Mouse (Mus musculus): ENCODE measurements at regions not wholly inside any gene's neighbourhood (a gene's known extent, or its start where the extent isn't known, plus 50 kb on each side); places are given as distances from the start of the nearest gene placed in this dataset.

- no peaks in the 10 kb centered on the region for H3K9me3 ChIP-seq (replicated peaks)
- H3K4me3 ChIP-seq: no peak overlapping the region
- peak; percentile 74 for ATAC-seq
- 13% methylated on average over 15 of the region's 15 CpGs for WGBS
- no peaks in the 10 kb centered on the region for H3K36me3 ChIP-seq (ENCODE audit: poor library complexity, severe bottlenecking)
- H3K27me3 ChIP-seq: no peaks in the 10 kb centered on the region
- no peak overlapping the region for H3K9ac ChIP-seq
- peak overlapping the region; percentile 86 for H3K27ac ChIP-seq
- H3K4me2 ChIP-seq: 0 out of 2 replicates have a peak overlapping the region, but pooled peaks have one; percentile 16
- H3K4me1 ChIP-seq: peaks cover 25% of the 10 kb centered on the region
Observed at GRCm38 (mm10) chr4:131014301-131015081, 70.3 kb downstream of the Matn1 start.

- Histone ChIP-seq H3K4me1 (peaks cover 25% of the 10 kb centered on the region), H3K4me2 (no peak overlapping the region), H3K9ac (no peak overlapping the region), H3K4me3 (no peak overlapping the region), H3K27me3 (no peaks in the 10 kb centered on the region), H3K9me3 (replicated peaks) (no peaks in the 10 kb centered on the region), H3K27ac (peak overlapping the region; percentile 86; the same call in 1 of the 2 replicates), H3K36me3 (ENCODE audit: poor library complexity, severe bottlenecking) (no peaks in the 10 kb centered on the region)
- 11% methylated on average over 2 of the region's 2 CpGs for WGBS
- ATAC-seq: no peak
Observed at GRCm38 (mm10) chr4:131015156-131015555, 71.0 kb downstream of the Matn1 start.

GRCm38 (mm10) chr4:131023601-131024000 lies 79.4 kb downstream of the Matn1 start:
- no peak overlapping the region for H3K4me3 ChIP-seq
- no peaks in the 10 kb centered on the region; the same call in 1 of the 2 replicates for H3K9me3 ChIP-seq (replicated peaks)
- no peaks in the 10 kb centered on the region for H3K4me1 ChIP-seq
- ATAC-seq: no peak
- no peaks in the 10 kb centered on the region for H3K27me3 ChIP-seq
- H3K9ac ChIP-seq: no peak overlapping the region
- H3K4me2 ChIP-seq: no peak overlapping the region
- H3K36me3 ChIP-seq (ENCODE audit: poor library complexity, severe bottlenecking): no peaks in the 10 kb centered on the region
- 56% methylated on average over 6 of the region's 6 CpGs for WGBS
- H3K27ac ChIP-seq: no peak overlapping the region

GRCm38 (mm10) chr4:131036292-131036691 lies 92.1 kb downstream of the Matn1 start:
- Histone ChIP-seq H3K4me3 (no peak overlapping the region), H3K9ac (no peak overlapping the region), H3K4me2 (no peak overlapping the region), H3K4me1 (peaks cover 21% of the 10 kb centered on the region), H3K27me3 (no peaks in the 10 kb centered on the region), H3K36me3 (ENCODE audit: poor library complexity, severe bottlenecking) (no peaks in the 10 kb centered on the region), H3K9me3 (replicated peaks) (no peaks in the 10 kb centered on the region), H3K27ac (no peak overlapping the region)
- WGBS: 89% methylated on average over 11 of the region's 11 CpGs
- ATAC-seq: no peak

GRCm38 (mm10) chr4:131037179-131037578 lies 93.0 kb downstream of the Matn1 start:
- Histone ChIP-seq H3K9ac (no peak overlapping the region), H3K27ac (peak overlapping the region; percentile 22; the same call in 1 of the 2 replicates), H3K4me1 (peaks cover 21% of the 10 kb centered on the region), H3K36me3 (ENCODE audit: poor library complexity, severe bottlenecking) (no peaks in the 10 kb centered on the region), H3K27me3 (no peaks in the 10 kb centered on the region), H3K4me3 (no peak overlapping the region), H3K4me2 (no peak overlapping the region), H3K9me3 (replicated peaks) (no peaks in the 10 kb centered on the region)
- WGBS: 18% methylated on average over 6 of the region's 6 CpGs
- ATAC-seq: no peak

- ATAC-seq: no peak
- no peaks in the 10 kb centered on the region for H3K36me3 ChIP-seq (ENCODE audit: poor library complexity, severe bottlenecking)
Observed at GRCm38 (mm10) chr4:131039686-131040085, 95.5 kb downstream of the Matn1 start.

GRCm38 (mm10) chr4:131041210-131041609 lies 97.0 kb downstream of the Matn1 start:
- 92% methylated on average over 2 of the region's 2 CpGs for whole genome bisulfite sequencing
- peaks cover 24% of the 10 kb centered on the region for H3K4me1 ChIP-seq

More at GRCm38 (mm10) chr4:131039686-131040085, 95.5 kb downstream of the Matn1 start:
- 62% methylated on average over 3 of the region's 3 CpGs for WGBS
- Histone ChIP-seq H3K4me3 (no peak overlapping the region), H3K4me1 (peaks cover 21% of the 10 kb centered on the region), H3K9ac (no peak overlapping the region), H3K9me3 (replicated peaks) (no peaks in the 10 kb centered on the region), H3K27me3 (no peaks in the 10 kb centered on the region), H3K4me2 (no peak overlapping the region), H3K27ac (no peak overlapping the region)

GRCm38 (mm10) chr4:131046101-131046500 lies 101.9 kb downstream of the Matn1 start:
- Histone ChIP-seq H3K27ac (no peak overlapping the region), H3K4me1 (peaks cover 21% of the 10 kb centered on the region), H3K36me3 (ENCODE audit: poor library complexity, severe bottlenecking) (no peaks in the 10 kb centered on the region), H3K9ac (no peak overlapping the region), H3K9me3 (replicated peaks) (no peaks in the 10 kb centered on the region), H3K4me2 (no peak overlapping the region), H3K4me3 (no peak overlapping the region), H3K27me3 (no peaks in the 10 kb centered on the region)
- 37% methylated on average over 8 of the region's 8 CpGs for WGBS
- ATAC-seq: no peak

More at GRCm38 (mm10) chr4:131041210-131041609, 97.0 kb downstream of the Matn1 start:
- Histone ChIP-seq H3K27ac (no peak overlapping the region), H3K4me2 (no peak overlapping the region), H3K27me3 (no peaks in the 10 kb centered on the region), H3K36me3 (ENCODE audit: poor library complexity, severe bottlenecking) (no peaks in the 10 kb centered on the region), H3K9ac (no peak overlapping the region), H3K4me3 (no peak overlapping the region), H3K9me3 (replicated peaks) (no peaks in the 10 kb centered on the region)
- ATAC-seq: no peak

- ATAC-seq: no peak
Observed at GRCm38 (mm10) chr4:131046969-131047650, 102.9 kb downstream of the Matn1 start.

GRCm38 (mm10) chr4:131056293-131056692 lies 112.1 kb downstream of the Matn1 start:
- ATAC-seq: no peak
- H3K9me3 ChIP-seq (replicated peaks): peaks cover 11% of the 10 kb centered on the region
- WGBS: 95% methylated on average over 3 of the region's 3 CpGs

More at GRCm38 (mm10) chr4:131046969-131047650, 102.9 kb downstream of the Matn1 start:
- Histone ChIP-seq H3K36me3 (ENCODE audit: poor library complexity, severe bottlenecking) (no peaks in the 10 kb centered on the region), H3K4me1 (peaks cover 26% of the 10 kb centered on the region), H3K4me2 (no peak overlapping the region), H3K27me3 (no peaks in the 10 kb centered on the region), H3K9ac (no peak overlapping the region), H3K9me3 (replicated peaks) (no peaks in the 10 kb centered on the region), H3K27ac (peak overlapping the region; percentile 8; the same call in 1 of the 2 replicates), H3K4me3 (no peak overlapping the region)
- WGBS: 68% methylated on average over 12 of the region's 12 CpGs

GRCm38 (mm10) chr4:131059572-131059971 lies 115.4 kb downstream of the Matn1 start:
- Histone ChIP-seq H3K9ac (no peak overlapping the region), H3K9me3 (replicated peaks) (peaks cover under 1% of the 10 kb centered on the region; the same call in 1 of the 2 replicates), H3K27ac (no peak overlapping the region), H3K27me3 (no peaks in the 10 kb centered on the region), H3K4me1 (peaks cover 17% of the 10 kb centered on the region), H3K4me2 (no peak overlapping the region), H3K36me3 (ENCODE audit: poor library complexity, severe bottlenecking) (no peaks in the 10 kb centered on the region), H3K4me3 (no peak overlapping the region)
- no peak for ATAC-seq
- 71% methylated on average over 7 of the region's 7 CpGs for WGBS

More at GRCm38 (mm10) chr4:131056293-131056692, 112.1 kb downstream of the Matn1 start:
- Histone ChIP-seq H3K27me3 (no peaks in the 10 kb centered on the region), H3K36me3 (ENCODE audit: poor library complexity, severe bottlenecking) (no peaks in the 10 kb centered on the region), H3K27ac (no peak overlapping the region), H3K4me1 (peaks cover 20% of the 10 kb centered on the region), H3K4me3 (no peak overlapping the region), H3K9ac (no peak overlapping the region), H3K4me2 (no peak overlapping the region)

- peaks cover 20% of the 10 kb centered on the region for H3K4me1 ChIP-seq
- no peak; the same call in 1 of the 2 replicates for ATAC-seq
- WGBS: 57% methylated on average over 1 of the region's 1 CpGs
- no peaks in the 10 kb centered on the region for H3K9me3 ChIP-seq (replicated peaks)
- H3K27ac ChIP-seq: 0 out of 2 replicates have a peak overlapping the region, but pooled peaks have one; percentile 21
- no peak overlapping the region for H3K9ac ChIP-seq
- no peak overlapping the region for H3K4me3 ChIP-seq
- H3K36me3 ChIP-seq (ENCODE audit: poor library complexity, severe bottlenecking): no peaks in the 10 kb centered on the region
- no peak overlapping the region for H3K4me2 ChIP-seq
- no peaks in the 10 kb centered on the region for H3K27me3 ChIP-seq
Observed at GRCm38 (mm10) chr4:131060191-131060680, 116.1 kb downstream of the Matn1 start.

Data from forebrain, embryonic 13.5 days (tissue).